Mouse (Mus musculus): ENCODE data around the gene Eml1.

- TF ChIP-seq CTCF (IDR thresholded peaks at IDR 0.05; ENCODE audit: control insufficient read depth, insufficient read depth, insufficient read length), result no peak
- TF ChIP-seq MYOG (IDR thresholded peaks at IDR 0.05; ENCODE audit: control insufficient read depth, extremely low read depth, insufficient read length), result no peak
- TF ChIP-seq MYOD1 (IDR thresholded peaks at IDR 0.05; ENCODE audit: control insufficient read depth, insufficient read length, low read depth), result no peak
- no peak for TF ChIP-seq MAX (IDR thresholded peaks at IDR 0.05)
- TF ChIP-seq USF1 (IDR thresholded peaks at IDR 0.05; ENCODE audit: low read depth), result no peak
- no peak for TF ChIP-seq CEBPB (IDR thresholded peaks at IDR 0.05; ENCODE audit: low read depth)
Observed at GRCm38 (mm10) chr12:108503064-108503463, 132.3 kb downstream of the Eml1 start.
